Mouse (Mus musculus) left cerebral cortex, postnatal 14 days (tissue): ENCODE measurements around the gene Tpd52l2. TPM values are rescaled to one million over a fixed set of nuclear protein-coding genes. Genes with fewer than 3 reads are reported as not detected.

ENCODE experiments used
- DNase-seq, 2 experiments: peaks; one replicate each; pipeline ENCODE4 v3.0.0; 2021 to 2022; ENCODE audit warnings: low spot score in 2 of 2, mixed read lengths in 1 of 2
- intact Hi-C: fragments of 180-260 bp; cut with DNase I; formaldehyde crosslinking; loops from one replicate; pipeline ENCODE4 v1.15.1; 2025
- total RNA-seq, 2 experiments: library from RNA; stranded (reverse); gene quantifications; 2 replicates each; pipeline ENCODE4 v1.2.3; 2021

Gene Tpd52l2
- total RNA-seq, 2 experiments from 2014 or later = 69.5 to 74.8 TPM

- no peak for DNase-seq
- intact Hi-C loops = loop anchor here (5.0 kb wide), 1 partner anchor 61 kb away; the partner anchor contains the start of gene Uckl1
Measured at GRCm38 (mm10) chr2:181521491-181521890, 24.5 kb downstream of the Tpd52l2 start.

- intact Hi-C loops = loop anchor here (5.0 kb wide), 1 partner anchor 59 kb away; the partner anchor contains the start of gene Uckl1
- DNase-seq = peak; percentile 26 to 35
Measured at GRCm38 (mm10) chr2:181522811-181523210, 25.9 kb downstream of the Tpd52l2 start.

- DNase-seq = no peak
- intact Hi-C loops = no loop called here
Measured at GRCm38 (mm10) chr2:181525526-181525925, 28.6 kb downstream of the Tpd52l2 start.

- intact Hi-C loops = no loop called here
- DNase-seq = no peak
Measured at GRCm38 (mm10) chr2:181529076-181529475, 32.1 kb downstream of the Tpd52l2 start.

- intact Hi-C loops = no loop called here
- DNase-seq = no peak
Measured at GRCm38 (mm10) chr2:181532589-181532988, 35.6 kb downstream of the Tpd52l2 start.

GRCm38 (mm10) chr2:181536410-181536809 lies 39.5 kb downstream of the Tpd52l2 start:
- intact Hi-C loops = no loop called here
- DNase-seq = no peak

GRCm38 (mm10) chr2:181537444-181538047 lies 40.6 kb downstream of the Tpd52l2 start:
- intact Hi-C loops = no loop called here

GRCm38 (mm10) chr2:181541761-181542380 lies 44.9 kb downstream of the Tpd52l2 start:
- intact Hi-C loops = no loop called here
- no peak for DNase-seq

More at GRCm38 (mm10) chr2:181537444-181538047, 40.6 kb downstream of the Tpd52l2 start:
- peak; percentile 65 to 82 for DNase-seq

GRCm38 (mm10) chr2:181546142-181546541 lies 49.2 kb downstream of the Tpd52l2 start:
- no peak for DNase-seq
- intact Hi-C loops = no loop called here

GRCm38 (mm10) chr2:181548227-181548626 lies 51.3 kb downstream of the Tpd52l2 start:
- no peak for DNase-seq
- intact Hi-C loops = no loop called here

GRCm38 (mm10) chr2:181548682-181549081 lies 51.7 kb downstream of the Tpd52l2 start:
- intact Hi-C loops = no loop called here
- no peak for DNase-seq

GRCm38 (mm10) chr2:181550233-181550632 lies 53.3 kb downstream of the Tpd52l2 start:
- no peak for DNase-seq
- intact Hi-C loops = no loop called here

GRCm38 (mm10) chr2:181553772-181554171 lies 56.8 kb downstream of the Tpd52l2 start:
- DNase-seq = no peak
- intact Hi-C loops = no loop called here

GRCm38 (mm10) chr2:181567338-181567737 lies 70.4 kb downstream of the Tpd52l2 start:
- no peak for DNase-seq
- intact Hi-C loops = no loop called here

Other genes starting within 250 kb of the Tpd52l2 start
- 10 to 100 TPM; 18.3 to 20.0 TPM for gene Gmeb2, start 209.1 kb upstream of the Tpd52l2 start, total RNA-seq
- 100 to 1,000 TPM; 839 to 875 TPM for gene Stmn3, start 182.6 kb upstream of the Tpd52l2 start, total RNA-seq
- gene Rtel1, start 177.4 kb upstream of the Tpd52l2 start, total RNA-seq = 10 to 100 TPM; 23.3 to 24.8 TPM
- gene Zgpat, start 132.2 kb upstream of the Tpd52l2 start, total RNA-seq = 10 to 100 TPM; 62.1 to 63.3 TPM
- 10 to 100 TPM; 36.4 to 42.5 TPM for gene Arfrp1, start 131.7 kb upstream of the Tpd52l2 start, total RNA-seq
- gene Lime1, start 117.1 kb upstream of the Tpd52l2 start, total RNA-seq = 10 to 100 TPM; 31.3 to 35.1 TPM
- 10 to 100 TPM; 14.3 to 16.9 TPM for gene Zbtb46, start 37.7 kb upstream of the Tpd52l2 start, total RNA-seq
- not detected for gene Abhd16b, start 3.9 kb upstream of the Tpd52l2 start, total RNA-seq
- gene Dnajc5, start 23.3 kb downstream of the Tpd52l2 start, total RNA-seq = 100 to 1,000 TPM; 300 to 308 TPM
- gene Uckl1, start 87.8 kb downstream of the Tpd52l2 start, total RNA-seq = 10 to 100 TPM; 41.2 to 42.9 TPM
- gene Prpf6, start 94.7 kb downstream of the Tpd52l2 start, total RNA-seq = 10 to 100 TPM; 48.3 to 51.3 TPM
- gene Zfp512b, start 95.7 kb downstream of the Tpd52l2 start, total RNA-seq = 100 to 1,000 TPM; 112 to 121 TPM
- 10 to 100 TPM; 20.2 to 22.0 TPM for gene Samd10, start 102.1 kb downstream of the Tpd52l2 start, total RNA-seq
- under 1 TPM in 1 of 2 experiments, not detected in 1; 0.78 TPM for gene Gm29797, start 159.9 kb downstream of the Tpd52l2 start, total RNA-seq
- gene Sox18, start 174.5 kb downstream of the Tpd52l2 start, total RNA-seq = 10 to 100 TPM; 10.6 to 14.7 TPM
- gene Tcea2, start 183.2 kb downstream of the Tpd52l2 start, total RNA-seq = 10 to 100 TPM; 60.0 to 62.9 TPM
- gene Rgs19, start 196.8 kb downstream of the Tpd52l2 start, total RNA-seq = 10 to 100 TPM; 39.6 to 42.3 TPM
- not detected for gene Lkaaear1, start 201.3 kb downstream of the Tpd52l2 start, total RNA-seq
- gene Oprl1, start 217.9 kb downstream of the Tpd52l2 start, total RNA-seq = 10 to 100 TPM; 64.5 to 65.5 TPM